Mouse (Mus musculus): Measurements from ENCODE around the gene Runx1. TPM values are rescaled to one million over a fixed set of nuclear protein-coding genes. Genes with fewer than 3 reads are reported as not detected.
A peak's percentile ranks its signal among the peaks of the same experiment; 100 is the strongest.

Gene Runx1
- polyA plus RNA-seq, 1 experiment = 0.83 TPM

DNA sequence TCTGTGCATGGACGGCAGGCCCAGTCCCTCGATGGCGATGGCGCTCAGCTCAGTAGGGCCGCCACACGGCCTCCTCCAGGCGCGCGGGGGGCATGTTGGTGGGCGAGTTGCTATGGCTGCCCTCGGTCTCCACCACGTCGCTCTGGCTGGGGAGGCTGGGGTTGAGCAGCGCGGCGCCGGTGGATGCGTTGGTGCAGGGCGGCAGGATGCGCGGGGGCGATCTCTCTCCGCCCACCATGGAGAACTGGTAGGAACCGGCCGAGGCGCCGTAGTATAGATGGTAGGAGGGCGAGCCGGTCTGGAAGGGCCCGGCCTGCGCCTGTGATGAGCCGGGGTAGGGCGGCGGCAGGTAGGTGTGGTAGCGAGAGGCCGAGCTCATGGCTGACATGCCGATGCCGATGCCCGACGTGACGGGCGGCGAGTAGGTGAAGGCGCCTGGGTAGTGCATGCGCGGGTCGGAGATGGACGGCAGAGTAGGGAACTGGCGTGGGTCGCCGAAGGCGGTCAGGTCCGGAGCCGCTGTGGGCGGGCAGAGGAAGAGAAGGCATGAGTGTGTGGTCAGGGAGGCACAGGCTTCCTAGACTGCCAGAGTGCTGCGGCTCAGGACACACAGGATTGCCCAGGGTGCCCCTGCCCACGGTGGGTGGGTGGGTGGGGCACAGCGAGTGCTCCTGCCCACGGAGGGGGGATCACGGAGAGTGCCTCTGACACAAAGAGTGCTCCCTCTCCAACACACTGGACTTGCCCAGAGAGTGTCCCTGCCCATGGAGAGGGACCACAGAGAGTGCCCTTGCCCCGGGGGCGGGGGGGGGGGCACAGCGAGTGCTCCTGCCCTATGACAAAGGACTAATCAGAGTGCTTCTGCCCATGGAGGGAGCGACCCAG lies 220.1 kb downstream of the Runx1 start:
- H3K4me1 ChIP-seq (ENCODE audit: control insufficient read depth, insufficient read depth, insufficient read length, low read length) = no peaks in the 10 kb centered on the region
- no peak overlapping the region for H3K27ac ChIP-seq (replicated peaks; ENCODE audit: low read depth, low read length)
- peak overlapping the region; percentile 22; the same call in 1 of the 2 replicates for H3K4me3 ChIP-seq (ENCODE audit: insufficient read depth, low read depth, low read length)

GRCm38 (mm10) chr16:92602504-92602903 lies 223.4 kb downstream of the Runx1 start:
- H3K27ac ChIP-seq (replicated peaks; ENCODE audit: low read depth, low read length) = no peak overlapping the region
- H3K4me3 ChIP-seq (ENCODE audit: insufficient read depth, low read depth, low read length) = no peak overlapping the region
- no peaks in the 10 kb centered on the region for H3K4me1 ChIP-seq (ENCODE audit: control insufficient read depth, insufficient read depth, insufficient read length, low read length)

- H3K27ac ChIP-seq (replicated peaks; ENCODE audit: low read depth, low read length) = no peak overlapping the region
- H3K4me1 ChIP-seq (ENCODE audit: control insufficient read depth, insufficient read depth, insufficient read length, low read length) = no peaks in the 10 kb centered on the region
- no peak overlapping the region for H3K4me3 ChIP-seq (ENCODE audit: insufficient read depth, low read depth, low read length)
These were observed 224.6 kb downstream of the Runx1 start for GRCm38 (mm10) chr16:92601270-92601826.

GRCm38 (mm10) chr16:92599451-92599850 lies 226.5 kb downstream of the Runx1 start:
- H3K4me3 ChIP-seq (ENCODE audit: insufficient read depth, low read depth, low read length) = no peak overlapping the region
- no peaks in the 10 kb centered on the region for H3K4me1 ChIP-seq (ENCODE audit: control insufficient read depth, insufficient read depth, insufficient read length, low read length)
- H3K27ac ChIP-seq (replicated peaks; ENCODE audit: low read depth, low read length) = no peak overlapping the region

GRCm38 (mm10) chr16:92597655-92598054 lies 228.3 kb downstream of the Runx1 start:
- no peaks in the 10 kb centered on the region for H3K4me1 ChIP-seq (ENCODE audit: control insufficient read depth, insufficient read depth, insufficient read length, low read length)
- H3K4me3 ChIP-seq (ENCODE audit: insufficient read depth, low read depth, low read length) = no peak overlapping the region
- H3K27ac ChIP-seq (replicated peaks; ENCODE audit: low read depth, low read length) = no peak overlapping the region

- Histone ChIP-seq H3K4me3 (ENCODE audit: insufficient read depth, low read depth, low read length) (no peak overlapping the region), H3K27ac (replicated peaks; ENCODE audit: low read depth, low read length) (no peak overlapping the region), H3K4me1 (ENCODE audit: control insufficient read depth, insufficient read depth, insufficient read length, low read length) (no peaks in the 10 kb centered on the region)
These were observed 233.7 kb downstream of the Runx1 start for GRCm38 (mm10) chr16:92592207-92592606.

DNA sequence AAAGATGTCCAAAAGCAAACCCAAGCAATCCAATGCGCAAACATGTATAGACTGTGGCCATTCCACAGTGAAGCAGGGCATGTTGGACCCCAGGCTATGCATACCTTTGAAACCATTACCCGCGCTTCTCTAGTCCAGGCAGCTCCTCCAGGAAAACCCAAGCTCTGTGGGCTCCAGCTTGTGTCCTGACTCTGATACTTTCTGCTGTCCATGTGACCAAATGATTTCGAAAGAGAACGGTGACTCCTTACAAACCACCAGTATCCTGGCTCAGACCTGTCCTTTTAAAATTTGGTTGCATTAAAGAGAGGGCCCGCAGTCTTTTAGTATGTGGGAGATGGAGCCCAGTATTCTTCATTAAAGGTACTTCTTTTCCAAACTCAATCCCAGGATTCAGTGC lies 234.2 kb downstream of the Runx1 start:
- H3K4me1 ChIP-seq (ENCODE audit: control insufficient read depth, insufficient read depth, insufficient read length, low read length) = no peaks in the 10 kb centered on the region
- H3K4me3 ChIP-seq (ENCODE audit: insufficient read depth, low read depth, low read length) = no peak overlapping the region
- no peak overlapping the region for H3K27ac ChIP-seq (replicated peaks; ENCODE audit: low read depth, low read length)

DNA sequence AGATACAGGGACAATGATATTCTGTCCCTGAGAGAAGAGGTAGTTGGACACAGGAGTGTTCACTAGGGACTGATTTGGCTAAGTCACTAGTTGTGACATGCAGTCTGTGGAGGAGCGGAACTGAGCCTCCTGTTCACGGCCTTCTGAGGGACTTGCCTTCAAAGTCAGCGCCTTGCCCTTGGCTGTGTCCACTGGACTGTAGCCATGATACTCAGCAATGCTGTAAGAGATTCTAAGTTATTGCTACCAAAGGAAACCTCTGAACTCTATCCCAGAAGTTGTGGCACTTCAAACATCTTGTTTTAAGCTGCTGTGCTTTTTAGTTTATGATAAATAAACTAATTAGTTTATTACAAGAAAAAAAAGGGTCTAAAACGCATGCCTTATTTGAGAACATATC lies 238.1 kb downstream of the Runx1 start:
- no peak overlapping the region for H3K4me3 ChIP-seq (ENCODE audit: insufficient read depth, low read depth, low read length)

GRCm38 (mm10) chr16:92581767-92582166 lies 244.2 kb downstream of the Runx1 start:
- no peak overlapping the region for H3K27ac ChIP-seq (replicated peaks; ENCODE audit: low read depth, low read length)
- H3K4me1 ChIP-seq (ENCODE audit: control insufficient read depth, insufficient read depth, insufficient read length, low read length) = no peaks in the 10 kb centered on the region
- H3K4me3 ChIP-seq (ENCODE audit: insufficient read depth, low read depth, low read length) = no peak overlapping the region

More for the DNA sequence above, 238.1 kb downstream of the Runx1 start:
- Histone ChIP-seq H3K27ac (replicated peaks; ENCODE audit: low read depth, low read length) (no peak overlapping the region), H3K4me1 (ENCODE audit: control insufficient read depth, insufficient read depth, insufficient read length, low read length) (no peaks in the 10 kb centered on the region)

DNA sequence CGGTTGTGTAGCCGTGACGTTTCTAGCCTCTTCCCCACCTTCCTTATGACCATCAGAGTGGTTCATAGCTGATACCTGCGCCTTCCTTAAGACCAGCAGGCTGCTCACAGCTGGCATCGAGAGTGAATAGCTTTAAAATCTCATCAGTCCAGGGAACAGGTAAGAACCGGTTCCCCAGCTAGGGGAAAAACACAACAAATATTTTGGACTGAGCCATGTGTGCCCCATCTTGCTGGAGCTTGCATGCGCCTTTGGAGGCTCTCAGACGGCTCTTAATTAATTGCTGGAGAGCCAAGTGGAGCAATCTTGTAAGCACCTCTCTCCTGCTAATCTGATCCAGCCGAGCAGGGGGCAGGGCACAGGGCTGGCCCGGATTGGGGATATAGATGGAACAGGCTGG lies 245.0 kb downstream of the Runx1 start:
- Histone ChIP-seq H3K27ac (replicated peaks; ENCODE audit: low read depth, low read length) (no peak overlapping the region), H3K4me1 (ENCODE audit: control insufficient read depth, insufficient read depth, insufficient read length, low read length) (no peaks in the 10 kb centered on the region), H3K4me3 (ENCODE audit: insufficient read depth, low read depth, low read length) (no peak overlapping the region)

DNA sequence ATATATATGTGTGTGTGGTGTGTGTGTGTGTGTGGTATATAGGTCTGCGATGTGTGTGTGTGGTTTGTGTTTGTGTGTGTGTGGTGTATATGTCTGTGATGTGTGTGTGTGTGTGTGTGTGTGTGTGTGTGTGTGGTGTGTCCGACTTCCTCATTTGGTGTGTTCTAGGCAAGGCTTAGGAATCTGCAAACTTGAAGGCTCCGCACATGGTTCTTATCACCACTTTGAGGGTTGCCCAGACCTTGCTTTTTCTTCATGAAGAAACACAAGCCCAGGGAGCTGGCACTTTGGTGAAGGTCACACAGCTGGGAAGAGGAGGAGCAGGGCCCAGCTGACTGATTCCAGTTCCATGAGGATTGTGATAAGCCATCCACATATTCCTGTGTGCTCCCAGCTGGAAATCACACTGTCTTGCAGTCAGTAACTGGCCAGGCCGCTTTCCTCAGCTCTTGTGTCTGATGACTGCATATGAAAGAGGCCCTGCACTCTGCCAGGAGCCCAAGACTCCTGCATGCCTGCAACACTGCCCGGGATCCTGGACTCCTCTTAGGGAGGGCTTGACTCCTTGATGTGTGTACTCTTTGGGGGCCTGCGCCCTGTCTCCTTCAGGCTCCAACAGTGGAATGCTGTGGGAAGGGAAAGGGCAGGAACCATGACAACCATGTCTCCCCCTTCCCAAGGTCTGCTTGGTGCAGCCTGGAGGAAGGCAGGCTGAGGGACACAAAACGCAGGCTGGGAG lies 246.9 kb downstream of the Runx1 start:
- no peak overlapping the region for H3K27ac ChIP-seq (replicated peaks; ENCODE audit: low read depth, low read length)
- H3K4me3 ChIP-seq (ENCODE audit: insufficient read depth, low read depth, low read length) = no peak overlapping the region
- H3K4me1 ChIP-seq (ENCODE audit: control insufficient read depth, insufficient read depth, insufficient read length, low read length) = no peaks in the 10 kb centered on the region

GRCm38 (mm10) chr16:92577381-92577780 lies 248.6 kb downstream of the Runx1 start:
- H3K4me3 ChIP-seq (ENCODE audit: insufficient read depth, low read depth, low read length) = no peak overlapping the region
- no peaks in the 10 kb centered on the region for H3K4me1 ChIP-seq (ENCODE audit: control insufficient read depth, insufficient read depth, insufficient read length, low read length)
- no peak overlapping the region for H3K27ac ChIP-seq (replicated peaks; ENCODE audit: low read depth, low read length)

DNA sequence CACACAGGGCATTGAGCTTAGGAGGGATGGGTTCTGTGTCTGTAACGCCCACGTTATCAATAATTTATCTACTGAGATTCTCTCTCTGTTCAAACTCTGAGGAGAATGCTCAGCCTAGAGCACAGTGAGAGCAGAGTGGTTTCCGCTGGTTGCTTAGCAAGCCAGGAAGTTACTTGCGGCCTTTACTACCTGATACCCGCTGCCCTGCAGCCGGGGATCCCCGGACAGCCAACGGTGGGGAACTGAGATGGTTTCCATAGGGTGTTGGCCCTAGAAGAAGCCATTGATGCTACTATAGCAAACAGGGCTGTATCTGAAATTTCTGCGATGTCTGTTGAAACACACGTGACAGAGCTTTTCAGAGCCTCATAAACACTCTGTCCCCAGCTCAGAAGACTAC lies 250.2 kb downstream of the Runx1 start:
- H3K27ac ChIP-seq (replicated peaks; ENCODE audit: low read depth, low read length) = no peak overlapping the region
- no peak overlapping the region for H3K4me3 ChIP-seq (ENCODE audit: insufficient read depth, low read depth, low read length)
- H3K4me1 ChIP-seq (ENCODE audit: control insufficient read depth, insufficient read depth, insufficient read length, low read length) = no peaks in the 10 kb centered on the region

DNA sequence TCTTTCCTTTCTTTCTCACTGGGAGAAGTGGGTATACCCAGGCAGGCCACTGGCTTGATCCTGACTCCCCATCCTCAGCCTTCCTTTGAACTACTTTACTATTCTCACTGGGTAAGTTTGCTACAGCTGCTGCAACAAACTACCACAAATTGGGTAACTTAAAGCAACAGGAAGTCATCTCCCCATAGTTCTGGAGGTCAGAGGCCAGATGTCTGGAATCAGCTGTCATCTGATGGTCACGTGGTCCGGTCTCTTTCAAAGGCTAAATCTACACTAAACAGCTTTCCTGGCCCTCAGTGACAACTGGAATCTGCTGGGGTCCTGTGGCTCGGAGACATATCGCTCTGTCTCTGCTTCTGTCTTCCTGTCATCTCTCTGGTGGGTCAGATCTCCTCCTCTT lies 252.8 kb downstream of the Runx1 start:
- Histone ChIP-seq H3K4me1 (ENCODE audit: control insufficient read depth, insufficient read depth, insufficient read length, low read length) (no peaks in the 10 kb centered on the region), H3K27ac (replicated peaks; ENCODE audit: low read depth, low read length) (no peak overlapping the region), H3K4me3 (ENCODE audit: insufficient read depth, low read depth, low read length) (no peak overlapping the region)

GRCm38 (mm10) chr16:92571246-92571645 lies 254.7 kb downstream of the Runx1 start:
- Histone ChIP-seq H3K4me1 (ENCODE audit: control insufficient read depth, insufficient read depth, insufficient read length, low read length) (no peaks in the 10 kb centered on the region), H3K27ac (replicated peaks; ENCODE audit: low read depth, low read length) (no peak overlapping the region)

More at GRCm38 (mm10) chr16:92571246-92571645, 254.7 kb downstream of the Runx1 start:
- no peak overlapping the region for H3K4me3 ChIP-seq (ENCODE audit: insufficient read depth, low read depth, low read length)

Measured in brown adipose tissue, adult 24 weeks (tissue).